Mouse (Mus musculus) CH12.LX (cell line): ENCODE results near the gene Rnase4.

Experiments
- CTCF ChIP-seq, 2 experiments: IDR thresholded peaks in 1 of 2; conservative IDR thresholded peaks in 1 of 2; 2 replicates each; pipeline ENCODE4 v1.5.1; 2011 to 2012; ENCODE audit warnings: low read depth in 2 of 2, low read length in 2 of 2, improper control_type of control experiment in 1 of 2, inconsistent platforms in 1 of 2, mild to moderate bottlenecking in 1 of 2, moderate library complexity in 1 of 2
- MAX ChIP-seq: IDR thresholded peaks from 2 replicates; pipeline ENCODE4 v1.6.1; 2011; ENCODE audit warnings: low read length, improper control_type of control experiment
- POLR2A ChIP-seq: IDR thresholded peaks from 2 replicates; pipeline ENCODE4 v1.6.1; 2011; ENCODE audit warnings: low read depth, mild to moderate bottlenecking, improper control_type of control experiment, low read length

- no peak for TF ChIP-seq MAX
- no peak for TF ChIP-seq POLR2A
- TF ChIP-seq CTCF (conservative IDR thresholded peaks at IDR 0.05 in 1 of 2, IDR thresholded peaks at IDR 0.05 in 1 of 2; ENCODE audit: low read depth in 2 of 2, low read length in 2 of 2): no peak
Observed at GRCm38 (mm10) chr14:51129624-51129975, 38.7 kb downstream of the Rnase4 start.
